Mouse (Mus musculus): Measurements from ENCODE around the gene March10. TPM values are rescaled to one million over a fixed set of nuclear protein-coding genes. Genes with fewer than 3 reads are reported as not detected.

Gene March10
- polyA plus RNA-seq, 1 experiment from 2014 or later: not detected

DNA sequence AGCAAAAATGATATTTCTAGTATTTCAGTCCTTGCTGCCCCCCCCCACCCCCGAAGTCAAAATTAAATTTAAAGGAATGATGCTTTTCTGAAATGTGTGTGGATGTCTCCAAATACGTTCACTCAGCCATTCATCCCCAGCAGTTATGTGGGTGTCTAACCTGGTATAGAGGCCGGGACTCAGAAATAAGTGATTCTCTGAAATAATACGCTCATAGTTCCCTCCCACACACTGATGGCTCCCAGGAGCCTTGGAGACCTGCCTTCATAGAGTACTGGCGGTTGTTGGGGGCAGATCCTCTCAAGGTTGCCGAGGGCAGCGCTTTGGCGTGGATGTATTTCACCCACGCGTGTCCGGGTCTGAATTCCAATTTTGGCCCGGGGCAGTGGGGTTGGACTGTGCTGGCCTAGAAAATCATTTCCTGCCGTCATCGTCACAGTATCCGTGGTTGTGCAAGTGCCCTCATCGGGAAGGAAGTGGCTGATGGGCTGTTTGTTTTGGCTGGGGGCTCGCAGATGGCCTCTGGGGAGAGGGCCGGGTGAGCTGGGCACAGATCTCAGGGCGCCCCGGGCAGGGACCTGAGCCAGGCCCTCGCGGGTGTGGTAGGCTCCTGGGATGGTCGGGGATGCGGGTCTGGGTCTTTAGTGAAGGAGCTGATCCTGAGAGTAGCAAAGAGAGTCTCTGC lies 145.1 kb downstream of the March10 start:
- peaks cover 47% of the 10 kb centered on the region for H3K4me1 ChIP-seq (replicated peaks)
- no peaks in the 10 kb centered on the region for H3K27me3 ChIP-seq
- WGBS: 65% methylated on average over 24 of the region's 24 CpGs
- H3K36me3 ChIP-seq: peaks cover 42% of the 10 kb centered on the region
- no peaks in the 10 kb centered on the region for H3K9me3 ChIP-seq
- no peak overlapping the region for H3K4me3 ChIP-seq (replicated peaks)
- H3K27ac ChIP-seq: peak overlapping the region; percentile 83
- peak overlapping the region; percentile 24; the same call in 1 of the 2 replicates for H3K4me2 ChIP-seq
- H3K9ac ChIP-seq (replicated peaks): no peak overlapping the region
- ATAC-seq (ENCODE audit: insufficient number of reproducible peaks, insufficient read depth, low FRiP score, low TSS enrichment, low read depth): no peak

Other genes starting within 250 kb of the March10 start
- gene Mrc2, start 164.1 kb downstream of the March10 start, polyA plus RNA-seq (2016; fragmentation: Nextera tagmentation; extraction: Ambion mirVana): 35.0 and 37.3 TPM in 2 replicates
- 6.6 and 8.5 TPM in 2 replicates for gene Tanc2, start 133.3 kb upstream of the March10 start, polyA plus RNA-seq (2016; fragmentation: Nextera tagmentation; extraction: Ambion mirVana)

Measured in limb, embryonic 12.5 days (tissue).